Mouse (Mus musculus): Measurements from ENCODE around the gene Fcnb. TPM values are rescaled to one million over a fixed set of nuclear protein-coding genes. Genes with fewer than 3 reads are reported as not detected.

The Fcnb gene
- total RNA-seq, 4 experiments from 2014 or later = not detected

DNA sequence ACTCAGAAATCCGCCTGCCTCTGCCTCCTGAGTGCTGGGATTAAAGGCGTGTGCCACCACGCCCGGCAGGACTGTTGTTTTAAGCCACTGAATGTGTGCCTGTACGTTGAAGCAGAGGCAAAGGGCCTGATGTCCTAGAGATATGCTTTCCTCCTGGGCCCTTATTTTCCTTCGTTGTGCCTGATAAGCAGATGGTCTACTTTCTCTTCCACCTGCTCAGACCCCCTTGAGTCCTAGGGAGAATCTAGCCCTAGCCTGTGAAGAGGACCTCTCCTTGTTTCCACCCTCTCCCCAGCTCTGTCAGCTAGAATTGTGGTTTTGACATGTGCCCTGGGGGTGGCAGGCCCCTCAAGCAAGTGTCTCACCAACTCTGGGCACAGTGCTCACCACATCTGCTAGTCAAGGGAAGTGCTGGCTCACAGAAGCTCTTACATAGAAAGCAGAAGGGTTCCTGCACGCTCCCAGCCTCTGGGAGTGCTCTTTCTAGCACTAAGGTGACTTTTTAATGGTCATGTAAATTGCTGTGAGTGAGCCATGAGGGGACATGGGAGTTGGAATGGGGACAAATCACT, 9.0 kb downstream of the Fcnb start:
- DNase-seq = no peak

DNA sequence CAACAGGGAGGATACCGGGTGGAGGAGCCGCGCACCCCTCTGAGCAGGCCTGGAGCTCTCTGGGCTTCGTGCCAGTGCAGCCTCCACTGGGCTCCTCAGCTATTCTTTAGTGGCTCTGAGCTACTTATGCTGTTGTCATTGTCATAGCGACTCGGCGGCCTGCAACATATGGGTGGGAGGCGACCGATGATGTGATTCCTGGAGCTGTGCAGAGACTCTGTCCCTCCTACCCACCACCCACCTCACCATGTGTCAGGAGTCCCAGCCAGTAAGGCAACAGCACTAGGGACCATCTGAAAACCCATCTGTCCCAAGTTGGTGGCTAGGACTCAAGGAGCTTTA, 16.2 kb downstream of the Fcnb start:
- DNase-seq = no peak

DNA sequence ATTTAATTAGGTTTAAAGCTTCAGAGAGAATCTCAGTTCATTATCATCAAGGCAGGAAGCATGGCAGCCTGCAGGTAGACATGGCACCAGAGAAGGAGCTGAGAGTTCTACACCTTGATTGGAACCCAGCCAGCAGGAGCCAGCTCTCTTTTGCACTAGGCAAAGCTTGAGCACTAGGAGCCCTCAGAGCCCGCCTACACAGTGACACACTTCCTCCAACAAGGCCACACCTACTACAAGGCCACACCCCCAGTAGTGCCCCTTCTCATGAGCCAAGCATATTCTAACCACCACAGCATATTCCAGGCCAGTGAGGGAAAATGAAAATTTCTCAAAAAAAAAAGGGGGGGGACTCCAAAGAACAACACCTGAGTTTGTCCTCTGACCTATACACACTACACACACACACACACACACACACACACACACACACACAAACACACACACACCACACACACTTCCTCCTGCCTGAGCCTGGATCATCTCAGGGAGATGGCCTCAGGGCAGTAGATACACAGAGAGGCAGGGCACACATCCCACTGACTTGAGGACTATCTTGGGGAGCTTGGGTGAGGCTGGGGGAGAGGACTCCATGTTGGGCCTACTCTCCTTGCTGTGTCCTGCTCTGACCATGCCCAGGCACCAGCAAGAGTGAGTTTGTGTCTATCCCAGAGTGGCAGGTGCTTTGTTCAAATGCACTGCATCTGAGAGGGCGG, 16.7 kb downstream of the Fcnb start:
- no peak for DNase-seq

DNA sequence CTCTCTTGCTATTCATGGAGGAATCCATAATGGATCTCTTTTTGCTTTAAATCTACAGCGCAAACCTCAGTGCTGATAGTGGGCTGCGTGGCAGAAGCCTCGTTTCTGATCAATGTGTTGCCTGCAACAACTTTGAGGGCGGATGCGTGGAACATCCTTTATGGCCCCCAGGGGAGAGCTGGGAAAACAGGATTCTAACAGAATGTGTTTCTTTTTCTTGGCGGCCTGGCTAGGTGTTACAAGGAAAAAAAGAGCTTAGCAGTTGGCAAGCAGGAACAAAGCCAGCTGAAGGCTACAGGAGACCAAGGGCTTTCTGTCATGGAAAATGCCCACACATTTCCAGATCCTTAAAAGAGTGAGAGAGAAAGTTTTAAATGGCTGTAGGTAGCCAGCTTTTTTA, 17.5 kb downstream of the Fcnb start:
- DNase-seq = no peak

- DNase-seq = no peak
Observed at GRCm38 (mm10) chr2:28066686-28067085, 18.0 kb downstream of the Fcnb start.

DNA sequence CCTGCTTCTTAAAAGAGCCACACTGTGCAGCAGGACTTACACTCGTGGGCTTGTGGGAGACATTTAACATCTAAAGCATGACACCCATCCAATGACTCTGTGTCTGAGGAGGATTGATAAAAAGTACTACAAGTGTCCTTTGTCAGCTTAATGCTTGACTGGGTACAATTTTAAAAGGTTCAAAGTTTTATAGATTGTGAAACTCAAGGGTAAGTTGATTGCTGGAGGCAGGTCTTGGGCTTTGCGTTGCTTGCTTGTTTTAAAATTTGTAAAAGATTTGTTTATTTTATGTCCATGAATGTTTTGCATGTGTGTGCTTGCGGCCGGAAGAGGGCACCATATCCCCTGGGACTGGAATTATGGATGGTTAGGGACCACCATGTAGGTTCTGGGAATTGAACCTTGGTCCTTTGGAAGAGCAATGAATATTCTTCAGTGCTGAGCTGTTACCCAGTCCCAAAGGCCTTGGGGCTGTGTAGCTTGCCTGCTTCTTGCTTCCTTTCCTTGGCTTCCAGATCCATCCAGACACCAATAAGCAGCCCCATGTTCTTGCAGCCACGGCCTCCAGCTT, 19.5 kb downstream of the Fcnb start:
- no peak for DNase-seq

DNA sequence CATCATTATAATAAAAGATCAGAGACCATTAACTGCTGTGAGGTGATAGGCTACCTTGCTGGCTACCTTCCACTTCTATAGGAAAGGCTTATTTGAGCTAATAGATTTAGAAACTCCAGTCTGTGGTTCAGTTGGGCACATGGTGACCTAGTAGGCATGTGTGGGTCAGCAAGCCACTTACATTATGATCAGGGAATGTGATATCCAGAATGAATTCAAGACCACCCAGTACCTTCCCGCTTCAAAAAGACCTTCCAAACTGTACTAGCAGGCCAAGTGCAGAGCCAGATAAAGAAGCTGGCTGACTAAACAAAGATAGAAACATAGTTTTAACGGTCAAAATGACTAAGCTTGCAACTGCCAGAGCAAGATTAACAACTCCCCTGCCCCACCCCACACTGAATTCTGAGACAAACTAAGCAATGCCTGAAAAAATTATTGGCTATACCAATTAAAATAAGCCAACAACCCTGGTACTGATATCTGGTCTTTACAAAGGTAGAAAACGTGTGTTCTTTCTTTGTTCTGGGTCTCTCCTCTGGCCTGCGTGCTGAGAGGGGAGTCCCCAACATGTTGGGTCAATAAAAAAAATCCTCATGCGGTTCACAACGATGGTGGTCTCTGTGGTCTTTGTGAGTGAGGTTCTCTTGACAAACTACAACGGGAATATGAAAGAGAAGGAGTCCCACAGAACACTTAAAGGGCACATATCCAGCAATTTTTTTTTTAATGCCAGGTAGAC, 20.2 kb downstream of the Fcnb start:
- DNase-seq = no peak

GRCm38 (mm10) chr2:28063711-28064338, 20.9 kb downstream of the Fcnb start:
- DNase-seq = no peak

DNA sequence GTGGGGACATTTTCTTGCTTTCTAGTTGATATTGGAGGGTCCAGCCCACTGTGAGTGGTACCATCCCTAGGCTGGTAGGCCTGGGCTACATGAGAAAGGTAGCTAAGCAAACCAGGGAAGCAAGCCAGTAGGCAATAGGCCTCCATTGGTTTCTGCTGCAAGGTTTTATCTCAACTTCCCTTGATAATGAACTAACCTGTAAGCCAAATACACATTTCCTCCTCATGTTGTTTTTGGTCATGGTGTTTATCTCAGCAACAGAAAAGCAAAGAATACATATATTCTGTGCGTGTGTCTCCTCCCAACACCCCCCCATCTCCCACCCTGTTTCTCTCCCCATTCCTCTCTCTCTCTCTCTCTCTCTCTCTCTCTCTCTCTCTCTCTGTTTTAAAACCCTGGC, 24.8 kb downstream of the Fcnb start:
- no peak for DNase-seq

GRCm38 (mm10) chr2:28047092-28047491, 37.6 kb downstream of the Fcnb start:
- DNase-seq = no peak

DNA sequence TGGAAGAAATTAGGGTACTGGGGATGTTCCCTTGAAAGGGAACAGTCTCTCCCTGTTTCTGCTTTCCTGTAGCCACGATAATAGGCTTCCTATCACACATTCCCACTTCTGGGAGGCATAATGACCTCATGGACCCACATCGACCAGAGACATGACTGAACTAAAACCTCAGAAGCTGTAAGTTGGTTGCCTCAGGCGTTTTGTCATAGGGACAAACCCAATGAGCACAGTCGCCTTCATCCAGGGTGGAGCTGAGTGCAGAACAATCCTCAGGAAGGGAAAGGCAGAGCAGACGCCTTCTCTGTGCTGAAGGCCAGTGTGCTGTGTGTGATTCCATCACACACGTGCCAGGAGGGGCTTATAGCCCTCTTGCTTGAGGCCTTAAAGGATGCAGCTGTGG, 38.4 kb downstream of the Fcnb start:
- DNase-seq = no peak

DNA sequence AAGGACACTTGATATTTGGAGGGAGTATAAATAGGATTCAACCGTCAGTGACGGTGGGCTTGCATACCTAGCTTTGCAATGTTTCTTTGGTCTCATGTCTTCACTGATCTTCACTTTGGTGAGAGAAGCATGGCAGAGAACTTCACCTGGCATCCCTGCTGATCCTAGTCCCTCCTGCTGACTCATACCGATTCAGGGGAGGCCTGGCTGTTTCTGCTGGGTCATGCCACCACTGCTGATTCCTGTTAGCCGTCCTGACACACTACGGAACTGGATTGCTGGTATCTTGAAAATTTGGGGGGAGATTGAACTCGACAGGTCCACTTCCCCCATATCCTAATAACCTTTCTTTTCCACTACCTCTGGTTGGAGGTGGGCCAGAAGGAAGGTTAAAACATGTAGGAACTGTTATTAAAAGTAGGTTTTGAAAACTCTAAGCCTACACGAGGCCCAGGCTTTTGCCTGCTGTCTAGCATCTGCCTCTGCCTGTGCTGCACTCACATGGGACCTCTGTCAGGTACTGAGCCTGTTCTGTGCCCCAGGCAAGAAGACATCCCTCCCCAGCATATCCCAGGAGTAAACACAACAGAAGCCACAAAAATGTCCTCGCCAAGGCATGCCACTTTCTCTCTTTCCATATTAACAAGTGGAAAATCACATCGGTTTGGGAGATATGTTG, 39.6 kb downstream of the Fcnb start:
- no peak for DNase-seq

- DNase-seq = no peak
Observed at GRCm38 (mm10) chr2:28040466-28040865, 44.2 kb downstream of the Fcnb start.

GRCm38 (mm10) chr2:28039647-28040325, 44.9 kb downstream of the Fcnb start:
- DNase-seq = peak; percentile 38

DNA sequence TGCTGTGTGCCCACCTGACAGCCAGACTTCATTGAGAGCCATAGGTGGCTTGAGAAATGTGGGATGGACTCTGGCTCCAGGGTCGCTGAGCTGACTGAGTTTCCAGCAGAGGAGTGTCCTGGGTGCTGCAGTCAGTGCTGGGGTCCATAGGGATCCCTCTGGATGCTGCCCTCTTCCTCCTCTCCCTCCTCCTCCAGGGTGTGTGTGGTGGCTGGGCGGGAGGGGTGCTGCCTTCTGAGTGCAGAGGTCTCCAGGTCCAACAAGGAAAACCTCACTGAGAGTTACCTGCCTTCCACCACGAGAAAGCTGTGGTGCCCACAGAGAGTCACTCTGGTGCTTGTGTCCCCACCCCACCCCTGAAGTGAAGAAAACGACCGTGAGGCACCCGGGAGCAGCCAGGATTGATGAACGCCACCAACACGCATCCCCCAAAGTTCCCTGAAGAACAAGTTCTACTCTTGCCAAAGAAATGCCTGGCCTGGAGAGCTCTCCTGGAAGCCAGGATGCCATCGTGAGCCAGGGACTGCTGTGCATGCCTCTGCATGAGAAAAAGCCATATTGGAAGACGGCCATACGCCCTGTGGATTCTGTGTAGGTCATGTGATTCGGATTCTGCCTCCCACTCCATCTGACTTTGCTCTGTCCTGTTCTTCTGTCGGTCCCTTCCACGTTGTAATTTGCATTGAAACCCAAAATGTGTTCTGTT, 46.1 kb downstream of the Fcnb start:
- DNase-seq = no peak

DNA sequence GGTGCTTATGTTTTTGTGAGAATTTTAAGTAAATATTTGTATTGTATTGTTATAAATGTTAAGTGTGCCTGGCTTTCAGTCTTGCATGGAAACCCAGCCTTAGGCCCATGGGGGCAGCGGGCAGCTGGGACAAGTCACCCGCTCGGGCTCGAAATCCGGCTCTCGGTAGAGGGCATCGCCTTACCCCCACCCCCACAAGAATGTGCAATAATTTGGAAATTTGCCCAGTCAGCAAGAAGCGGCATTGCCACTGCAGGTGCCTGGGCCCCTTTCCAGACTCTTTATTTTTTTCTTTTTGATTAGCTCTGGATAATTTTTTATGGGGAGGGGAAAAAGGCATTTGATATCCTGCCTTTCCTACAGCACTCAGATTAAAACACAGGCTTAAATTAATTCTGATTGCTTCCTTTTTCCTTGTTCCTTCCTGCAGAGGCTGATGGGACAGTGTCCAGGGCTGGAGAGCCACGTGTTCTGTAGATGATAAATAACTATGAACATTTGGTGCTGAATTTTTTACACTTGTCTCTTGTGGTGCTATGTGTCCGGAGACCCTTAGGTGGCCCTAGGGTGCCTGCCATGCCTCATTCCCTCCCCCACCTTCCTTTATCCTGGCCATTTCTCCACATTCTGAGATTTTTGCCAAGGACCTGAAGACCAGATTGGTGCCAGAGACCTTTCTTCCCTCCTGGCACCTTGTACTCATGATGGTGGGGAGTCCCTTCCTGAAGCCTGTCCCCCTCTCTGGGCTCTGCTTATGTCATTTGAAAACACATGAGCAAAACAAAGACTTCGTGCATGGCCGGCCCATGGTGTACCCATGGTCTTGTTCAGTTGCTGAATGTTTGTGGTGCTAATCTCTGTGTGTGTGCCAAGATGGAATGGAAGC, 46.9 kb downstream of the Fcnb start:
- no peak for DNase-seq

- DNase-seq = no peak
Observed at GRCm38 (mm10) chr2:28036788-28037187, 47.9 kb downstream of the Fcnb start.

DNA sequence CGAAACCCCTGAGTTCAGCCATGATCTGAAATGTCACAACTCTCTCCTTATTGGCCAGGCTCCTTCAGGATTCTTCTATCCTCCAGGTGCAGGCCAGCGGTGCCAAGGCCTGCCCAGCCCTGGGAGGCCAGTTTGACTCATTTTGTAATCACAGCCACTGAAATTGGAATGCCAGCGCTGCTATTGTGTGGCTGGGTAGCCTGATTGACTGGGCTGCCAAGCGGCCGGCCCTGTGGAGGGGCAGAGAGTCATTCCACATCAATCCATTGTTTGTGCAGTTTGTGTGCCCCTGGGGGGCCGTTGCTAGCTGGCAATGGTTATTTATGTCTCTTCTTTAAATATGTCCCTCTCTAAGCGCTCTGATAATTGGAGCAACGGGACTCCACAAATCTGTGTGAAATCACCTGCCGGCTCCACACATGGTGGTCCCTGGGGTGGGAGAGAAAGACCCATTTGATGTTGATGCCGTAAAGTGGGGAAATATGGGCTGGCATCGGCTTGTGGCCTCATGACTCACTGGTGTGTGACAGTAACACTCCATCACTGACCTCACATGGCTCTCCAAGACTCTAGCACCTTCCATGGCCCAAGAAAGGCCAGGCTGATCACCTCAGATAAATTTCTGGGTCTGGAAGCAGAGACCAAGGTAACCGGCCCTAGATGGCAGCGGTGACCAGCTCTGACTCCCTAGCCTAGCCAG, 50.5 kb downstream of the Fcnb start:
- peak; percentile 25 for DNase-seq

GRCm38 (mm10) chr2:28032469-28032868, 52.2 kb downstream of the Fcnb start:
- no peak for DNase-seq

DNA sequence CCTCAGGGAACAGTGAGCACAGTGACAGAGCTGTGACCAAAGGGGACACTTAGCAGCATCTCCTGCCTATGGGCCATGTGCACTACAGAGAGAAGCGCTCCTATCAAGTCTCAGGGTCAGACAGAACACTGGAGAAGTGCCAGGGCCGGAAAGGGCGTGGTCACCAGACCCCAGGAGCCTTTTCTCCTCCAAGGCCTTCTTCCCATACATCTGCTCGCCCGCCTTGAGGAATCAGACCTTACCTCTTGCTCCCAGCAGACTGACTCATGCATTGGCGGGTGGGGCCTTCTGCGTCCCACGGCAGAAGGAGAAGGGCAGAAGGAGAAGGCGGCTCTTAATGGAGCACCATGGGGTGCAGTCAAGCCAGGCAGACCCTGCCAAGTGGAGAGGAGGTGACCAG, 52.8 kb downstream of the Fcnb start:
- no peak for DNase-seq

Measured in adrenal gland, adult 8-10 months (tissue).